Mouse (Mus musculus) subcutaneous adipose tissue, adult 2 months (tissue): ENCODE data around the gene Svop. TPM values are rescaled to one million over a fixed set of nuclear protein-coding genes. Genes with fewer than 3 reads are reported as not detected.

Source experiments
- polyA plus RNA-seq: library from polyadenylated mRNA; depleted of rRNA; stranded (reverse); fragments of >200 nt; gene quantifications from 2 replicates; pipeline ENCODE4 v1.2.3, GENCODE M21; 2012; ENCODE audit warnings: low replicate concordance; rRNA removed

Gene Svop
- not detected in 2 replicates for polyA plus RNA-seq

GRCm38 (mm10) chr5:114091057-114091807, at the start of gene Svop:
Gene Svop (minus strand): TSS chr5:114091570.

GRCm38 (mm10) chr5:114130211-114130605, 38.8 kb upstream of the Svop start, which contains the start of gene Ung:
Gene Ung (plus strand): TSS chr5:114130386.

GRCm38 (mm10) chr5:114127374-114128349, 36.3 kb upstream of the Svop start, which contains the start of gene Alkbh2:
Gene Alkbh2 (minus strand): TSS chr5:114128218.

GRCm38 (mm10) chr5:114065161-114065560, 26.2 kb downstream of the Svop start, which contains the start of gene Usp30:
Gene Usp30 (plus strand): TSS chr5:114065461.

GRCm38 (mm10) chr5:114003542-114003941, 87.8 kb downstream of the Svop start, which contains the start of gene Dao:
Gene Dao (plus strand): TSS chr5:114003703.

GRCm38 (mm10) chr5:113993487-113994465, 97.6 kb downstream of the Svop start, which contains the start of gene Ssh1:
Gene Ssh1 (minus strand): TSS chr5:113993894.

Other genes with a start within 250 kb of the Svop start
- 85.5 and 112 TPM in 2 replicates for gene Coro1c, start 182.8 kb downstream of the Svop start, polyA plus RNA-seq
- 13.9 and 23.9 TPM in 2 replicates for gene Ssh1, start 97.7 kb downstream of the Svop start, polyA plus RNA-seq
- 0.30 TPM in 1 of 2 replicates, not detected in the other for gene Dao, start 87.9 kb downstream of the Svop start, polyA plus RNA-seq
- 28.9 and 32.0 TPM in 2 replicates for gene Usp30, start 26.1 kb downstream of the Svop start, polyA plus RNA-seq
- gene Alkbh2, start 36.6 kb upstream of the Svop start, polyA plus RNA-seq = 13.0 and 15.4 TPM in 2 replicates
- gene Ung, start 38.8 kb upstream of the Svop start, polyA plus RNA-seq = 6.8 and 10.8 TPM in 2 replicates
- 68.9 and 89.5 TPM in 2 replicates for gene Acacb, start 55.0 kb upstream of the Svop start, polyA plus RNA-seq
- not detected in 2 replicates for gene Foxn4, start 182.2 kb upstream of the Svop start, polyA plus RNA-seq
- gene Myo1h, start 197.6 kb upstream of the Svop start, polyA plus RNA-seq = 0.43 and 0.81 TPM in 2 replicates